Mouse (Mus musculus) macrophage (primary cell): ENCODE data around the gene Lrrc23. TPM values are rescaled to one million over a fixed set of nuclear protein-coding genes. Genes with fewer than 3 reads are reported as not detected.
A peak's percentile ranks its signal among the peaks of the same experiment; 100 is the strongest.

ENCODE experiments used
- H3K27ac ChIP-seq: fragments of 350-480 bp; formaldehyde crosslinking; 2 replicates; pipeline ENCODE4 v1.9.0; 2021
- H3K36me3 ChIP-seq: fragments of 350-480 bp; formaldehyde crosslinking; 2 replicates; pipeline ENCODE4 v1.9.0; 2021; ENCODE audit errors: inconsistent target
- H3K4me3 ChIP-seq: fragments of 350-480 bp; formaldehyde crosslinking; 2 replicates; pipeline ENCODE4 v1.9.0; 2021; ENCODE audit errors: inconsistent target
- H3K79me2 ChIP-seq: fragments of 350-480 bp; formaldehyde crosslinking; 2 replicates; pipeline ENCODE4 v1.9.0; 2021; ENCODE audit errors: inconsistent target
- WGBS: methylation state at CpG from one replicate; pipeline ENCODE4 v1.1.7; 2026; ENCODE audit warnings: inconsistent platforms; ENCODE audit not compliant: missing documents; 5-methylcytosine and 5-hydroxymethylcytosine counted together
- polyA plus RNA-seq: library from polyadenylated mRNA; stranded (reverse); fragments of 250-400 nt; gene quantifications from 3 replicates; pipeline ENCODE4 v1.2.4, GENCODE M21; 2018; ENCODE audit warnings: inconsistent platforms

Lrrc23 gene
- polyA plus RNA-seq, 1 experiment from 2014 or later = not detected

- 96% methylated on average over 2 of the region's 2 CpGs for WGBS
- Histone ChIP-seq H3K79me2 (peaks cover 58% of the 10 kb centered on the region; the same call in 1 of the 2 replicates), H3K4me3 (no peak overlapping the region), H3K36me3 (0 out of 2 replicates have a peak, but pooled peaks cover 5% of the 10 kb centered on the region), H3K27ac (no peak overlapping the region)
Observed at GRCm38 (mm10) chr6:124753861-124754260, 25.7 kb downstream of the Lrrc23 start.

GRCm38 (mm10) chr6:124750405-124750804 is 29.1 kb downstream of the Lrrc23 start:
- Histone ChIP-seq H3K79me2 (peaks cover 54% of the 10 kb centered on the region; the same call in 1 of the 2 replicates), H3K4me3 (no peak overlapping the region), H3K27ac (no peak overlapping the region), H3K36me3 (0 out of 2 replicates have a peak, but pooled peaks cover 5% of the 10 kb centered on the region)
- WGBS = 90% methylated on average over 8 of the region's 8 CpGs

- peaks cover 19% of the 10 kb centered on the region; the same call in 1 of the 2 replicates for H3K79me2 ChIP-seq
- 87% methylated on average over 7 of the region's 7 CpGs for WGBS
- H3K4me3 ChIP-seq = no peak overlapping the region
- 0 out of 2 replicates have a peak, but pooled peaks cover 5% of the 10 kb centered on the region for H3K36me3 ChIP-seq
- H3K27ac ChIP-seq = no peak overlapping the region
Observed at GRCm38 (mm10) chr6:124746654-124747632, 32.6 kb downstream of the Lrrc23 start.

- no peak overlapping the region for H3K27ac ChIP-seq
Observed at GRCm38 (mm10) chr6:124746296-124746605, 33.3 kb downstream of the Lrrc23 start.

GRCm38 (mm10) chr6:124745490-124746295 is 33.8 kb downstream of the Lrrc23 start:
- Histone ChIP-seq H3K27ac (no peak overlapping the region), H3K79me2 (peaks cover 7% of the 10 kb centered on the region; the same call in 1 of the 2 replicates), H3K4me3 (peak overlapping the region; percentile 21; the same call in 1 of the 2 replicates), H3K36me3 (0 out of 2 replicates have a peak, but pooled peaks cover 5% of the 10 kb centered on the region)
- under 1% methylated on average over 77 of the region's 85 CpGs for WGBS

More at GRCm38 (mm10) chr6:124746296-124746605, 33.3 kb downstream of the Lrrc23 start:
- 31% methylated on average over 8 of the region's 8 CpGs for WGBS
- H3K4me3 ChIP-seq = peak overlapping the region; percentile 10; the same call in 1 of the 2 replicates
- H3K36me3 ChIP-seq = 0 out of 2 replicates have a peak, but pooled peaks cover 5% of the 10 kb centered on the region
- H3K79me2 ChIP-seq = peaks cover 12% of the 10 kb centered on the region; the same call in 1 of the 2 replicates

- Histone ChIP-seq H3K27ac (no peak overlapping the region), H3K4me3 (peak overlapping the region; percentile 21; the same call in 1 of the 2 replicates), H3K79me2 (no peaks in the 10 kb centered on the region; the same call in 1 of the 2 replicates), H3K36me3 (0 out of 2 replicates have a peak, but pooled peaks cover 5% of the 10 kb centered on the region)
- 70% methylated on average over 19 of the region's 26 CpGs for WGBS
Observed at GRCm38 (mm10) chr6:124744755-124745321, 34.7 kb downstream of the Lrrc23 start.

- 93% methylated on average over 8 of the region's 8 CpGs for WGBS
Observed at GRCm38 (mm10) chr6:124743647-124744046, 35.9 kb downstream of the Lrrc23 start.

GRCm38 (mm10) chr6:124742839-124743514 is 36.5 kb downstream of the Lrrc23 start:
- Histone ChIP-seq H3K4me3 (no peak overlapping the region), H3K27ac (no peak overlapping the region), H3K79me2 (peaks cover 9% of the 10 kb centered on the region; the same call in 1 of the 2 replicates), H3K36me3 (no peaks in the 10 kb centered on the region)
- WGBS = 94% methylated on average over 13 of the region's 15 CpGs

More at GRCm38 (mm10) chr6:124743647-124744046, 35.9 kb downstream of the Lrrc23 start:
- Histone ChIP-seq H3K36me3 (no peaks in the 10 kb centered on the region), H3K79me2 (peaks cover 9% of the 10 kb centered on the region; the same call in 1 of the 2 replicates), H3K4me3 (no peak overlapping the region), H3K27ac (no peak overlapping the region)

GRCm38 (mm10) chr6:124741842-124742241 is 37.7 kb downstream of the Lrrc23 start:
- Histone ChIP-seq H3K4me3 (peak overlapping the region; percentile 62; the same call in 1 of the 2 replicates), H3K36me3 (no peaks in the 10 kb centered on the region), H3K79me2 (peaks cover 9% of the 10 kb centered on the region; the same call in 1 of the 2 replicates), H3K27ac (peak overlapping the region; percentile 94)
- 83% methylated on average over 3 of the region's 3 CpGs for WGBS

GRCm38 (mm10) chr6:124740888-124741761 is 38.4 kb downstream of the Lrrc23 start, which contains the start of gene Grcc10:
TSS of gene Grcc10 (minus strand) at chr6:124741374.
- peak within 1 kb of the TSS; percentile 94 for H3K27ac ChIP-seq
- 1% methylated on average over 41 of the region's 41 CpGs for WGBS
- peak within 1 kb of the TSS; percentile 62 for H3K4me3 ChIP-seq
- no peaks in the 10 kb centered on the region for H3K36me3 ChIP-seq
- peaks cover 9% of the 10 kb centered on the region; the same call in 1 of the 2 replicates for H3K79me2 ChIP-seq

- H3K36me3 ChIP-seq = no peaks in the 10 kb centered on the region
- peaks cover 9% of the 10 kb centered on the region; the same call in 1 of the 2 replicates for H3K79me2 ChIP-seq
- under 1% methylated on average over 29 of the region's 29 CpGs for WGBS
- peak overlapping the region; percentile 94 for H3K27ac ChIP-seq
- peak overlapping the region; percentile 62 for H3K4me3 ChIP-seq
Observed at GRCm38 (mm10) chr6:124740211-124740887, 39.2 kb downstream of the Lrrc23 start.

- Histone ChIP-seq H3K79me2 (peaks cover 9% of the 10 kb centered on the region; the same call in 1 of the 2 replicates), H3K4me3 (no peak overlapping the region), H3K36me3 (no peaks in the 10 kb centered on the region), H3K27ac (peak overlapping the region; percentile 94)
- 93% methylated on average over 10 of the region's 10 CpGs for WGBS
Observed at GRCm38 (mm10) chr6:124739231-124739796, 40.2 kb downstream of the Lrrc23 start.
